In the genomic region with DNA sequence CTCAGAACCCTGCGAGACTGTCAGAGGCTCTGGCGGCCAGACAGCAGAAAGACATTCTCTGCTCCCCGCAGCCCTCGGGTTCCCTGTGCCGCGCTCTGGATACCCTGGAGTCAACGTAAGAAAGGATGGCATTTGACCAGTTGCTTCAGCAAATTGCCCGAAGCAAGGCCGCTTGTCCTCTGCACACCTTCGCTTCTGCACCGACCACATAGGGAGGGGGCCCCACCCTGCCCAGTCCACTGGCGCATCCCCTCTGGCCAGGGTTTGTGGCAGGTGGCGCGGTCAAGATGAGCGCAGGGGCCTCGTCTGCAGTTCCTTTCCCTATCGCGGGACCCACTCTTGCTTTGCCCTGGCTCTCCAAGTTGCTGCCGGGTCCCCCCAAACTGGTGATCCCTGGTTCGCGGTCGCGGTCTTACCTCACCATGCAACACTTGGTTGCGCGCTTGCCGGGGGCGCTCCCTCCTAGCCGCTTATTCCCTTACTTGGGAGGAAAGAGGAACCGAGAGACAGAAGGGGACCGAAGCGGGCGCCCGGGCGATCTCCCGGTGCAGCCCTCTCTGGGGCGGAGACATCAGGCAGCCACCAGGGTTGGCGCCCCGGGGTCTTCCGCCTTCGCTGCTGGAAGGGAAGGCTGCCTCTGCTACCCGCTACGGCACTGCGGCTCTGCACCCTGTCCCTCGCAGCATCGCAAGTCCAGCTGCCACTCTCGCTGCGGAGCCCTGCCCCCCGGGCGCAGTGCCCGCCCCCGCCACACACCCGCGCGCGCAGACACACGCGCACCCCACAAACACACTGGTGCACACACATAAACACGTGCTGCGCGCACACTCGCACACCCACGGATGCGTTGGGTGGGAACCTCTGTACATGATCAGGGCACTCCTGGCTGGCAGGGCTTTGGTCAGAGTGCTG, we compare ENCODE assay signal across 8 mouse cellular contexts. TPM values are rescaled to one million over a fixed set of nuclear protein-coding genes. Genes with fewer than 3 reads are reported as not detected.
DNase-seq lines count a peak whose midpoint lies in the region; TF ChIP-seq lines count a peak whose summit lies in the region.

A gene (minus strand): TSS at position 689 of the 912 bp plus-strand sequence.

- WGBS in kidney, adult 2 months: 2% methylated on average over 63 of the region's 63 CpGs
- 2% methylated on average over 63 of the region's 63 CpGs for whole genome bisulfite sequencing in limb, embryonic 10.5 days

- no peaks in the 10 kb centered on the region for H3K27me3 ChIP-seq in kidney, adult 2 months (replicated peaks; ENCODE audit: control insufficient read depth, insufficient read depth, low read length)
- H3K27me3 ChIP-seq in limb, embryonic 10.5 days (ENCODE audit: low read depth, poor library complexity, severe bottlenecking): peaks cover 60% of the 10 kb centered on the region

- no peak for TF ChIP-seq CTCF in kidney, adult 2 months (conservative IDR thresholded peaks at IDR 0.05; ENCODE audit: insufficient read depth, insufficient read length, low read depth, low read length)

- H3K9me3 ChIP-seq in limb, embryonic 10.5 days (replicated peaks): no peaks in the 10 kb centered on the region

- no peak within 1 kb of the TSS for H3K27ac ChIP-seq in kidney, adult 2 months (ENCODE audit: insufficient read depth, low read depth, low read length)
- H3K27ac ChIP-seq in limb, embryonic 10.5 days: 0 out of 2 replicates have a peak within 1 kb of the TSS, but pooled peaks have one; percentile 42

- peak; percentile 49 for DNase-seq in adrenal gland, postnatal 14 days
- DNase-seq in embryo, embryonic 10.5 days (ENCODE audit: low spot score): peak; percentile 46
- DNase-seq in heart, adult 18-20 months: peak; percentile 24 to 63
- DNase-seq in kidney, adult 2 months: peak; percentile 24
- peak; percentile 52 for DNase-seq in limb, embryonic 10.5 days (ENCODE audit: low spot score)
- peak; percentile 34 for DNase-seq in mesoderm, embryonic 11.5 days (ENCODE audit: low read depth, low spot score)
- DNase-seq in spleen, adult 12 weeks (ENCODE audit: low spot score): peak; percentile 33
- no peak for DNase-seq in testis, postnatal 10 days (ENCODE audit: low spot score)

- no peak for TF ChIP-seq POLR2A in kidney, adult 2 months (IDR thresholded peaks at IDR 0.05; ENCODE audit: low read depth, low read length)

- H3K36me3 ChIP-seq in kidney, adult 2 months (ENCODE audit: control insufficient read depth, insufficient read depth, low read length): no peaks in the 10 kb centered on the region
- H3K36me3 ChIP-seq in limb, embryonic 10.5 days: no peaks in the 10 kb centered on the region

- H3K4me1 ChIP-seq in kidney, adult 2 months (ENCODE audit: control insufficient read depth, insufficient read depth, low read length): no peaks in the 10 kb centered on the region
- peaks cover 23% of the 10 kb centered on the region for H3K4me1 ChIP-seq in limb, embryonic 10.5 days

- H3K4me3 ChIP-seq in kidney, adult 2 months (ENCODE audit: insufficient read depth, low read depth, low read length): peak within 1 kb of the TSS; percentile 15
- peak within 1 kb of the TSS; percentile 63 for H3K4me3 ChIP-seq in limb, embryonic 10.5 days

RNA-seq across cellular contexts. Expression of the gene that starts here (rescaled TPM):
- 3.1 and 3.9 TPM in 2 replicates for total RNA-seq in adrenal gland, postnatal 14 days (2021)
- under 1 TPM; 0.28 to 0.35 TPM for total RNA-seq in heart, adult 18-20 months (2021)
- polyA plus RNA-seq in kidney, adult 2 months (2012; rRNA removed): 1.2 and 1.4 TPM in 2 replicates
- 0.16 and 0.29 TPM in 2 replicates for polyA plus RNA-seq in limb, embryonic 10.5 days (2016; fragmentation: Nextera tagmentation; extraction: Ambion mirVana)

Comparison
In these comparisons a context has a peak if more than half of its experiments do, and no peak if none do; other contexts are left out.
1. Peak in DNase-seq in heart, adult 18-20 months; RNA of the gene not detected or under 1 TPM.
2. Peak in DNase-seq, H3K4me3 ChIP-seq and H3K27ac ChIP-seq in limb, embryonic 10.5 days; RNA of the gene not detected or under 1 TPM.